Mouse (Mus musculus) layer of hippocampus, postnatal 25 days (tissue): ENCODE measurements at regions not wholly inside any gene's neighbourhood (a gene's known extent, or its start where the extent isn't known, plus 50 kb on each side); places are given as distances from the start of the nearest gene placed in this dataset.
"Not testable (repeated sequence)": the region's sequence is repeated elsewhere in the genome, so short reads cannot be mapped to it uniquely, and the experiment has no call there.

Source experiments
- DNase-seq, 2 experiments: peaks; one replicate each; pipeline ENCODE4 v3.0.0; 2022; ENCODE audit warnings: mixed read lengths in 2 of 2, low spot score in 1 of 2; ENCODE audit errors: extremely low spot score in 1 of 2
- microRNA-seq, 2 experiments: library from miRNA; unstranded; fragments of <30 nt; microRNA quantifications; one replicate each; pipeline ENCODE4 v1.2.0; 2021

- DNase-seq, result not testable (repeated sequence)
Observed at GRCm38 (mm10) chr12:23216521-23216920, 563.5 kb downstream of the Gm10330 start.

GRCm38 (mm10) chr12:23189546-23189945 is 590.5 kb downstream of the Gm10330 start:
- DNase-seq, result peak; percentile 4

DNA sequence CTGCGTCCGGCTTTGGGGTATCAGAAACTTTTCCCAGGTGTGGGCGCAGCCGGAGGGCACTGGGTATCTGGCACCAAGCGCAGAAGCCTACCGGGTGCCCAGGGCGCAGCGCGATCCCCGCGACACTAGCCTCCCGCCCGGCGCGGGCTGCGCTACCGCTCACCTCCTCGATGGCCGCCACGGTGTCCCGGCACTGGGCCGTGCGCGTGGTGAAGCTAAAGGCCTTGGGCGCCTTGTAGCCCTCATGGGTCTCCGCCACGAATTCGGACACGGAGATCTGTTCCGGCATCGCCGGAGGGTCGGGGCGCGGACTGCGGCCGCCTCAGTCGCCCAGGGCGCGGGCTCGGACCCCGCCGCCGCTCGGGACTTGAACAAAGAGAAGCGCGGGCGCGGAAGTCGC is 591.0 kb downstream of the Gm10330 start:
- DNase-seq, result peak in 1 of 2 experiments; percentile 6

Small RNA genes in the stretch of these regions (microRNA-seq; reads per million reads assigned to microRNA genes)
- gene Gm26140, result 0 reads per million in 2 experiments
